Mouse (Mus musculus) left cerebral cortex, postnatal 10 days (tissue): ENCODE data around the gene Gtf3c1. TPM values are rescaled to one million over a fixed set of nuclear protein-coding genes. Genes with fewer than 3 reads are reported as not detected.

ENCODE experiments used
- DNase-seq, 2 experiments: peaks; one replicate each; pipeline ENCODE4 v3.0.0; 2021 to 2022; ENCODE audit warnings: low spot score in 2 of 2, mixed read lengths in 1 of 2; ENCODE audit errors: extremely low spot score in 1 of 2
- intact Hi-C: fragments of 180-260 bp; cut with DNase I; formaldehyde crosslinking; loops from one replicate; pipeline ENCODE4 v1.15.1; 2025
- total RNA-seq, 2 experiments: library from RNA; stranded (reverse); gene quantifications; 2 replicates each; pipeline ENCODE4 v1.2.3; 2021

Gene Gtf3c1
- total RNA-seq, 2 experiments from 2014 or later = 84.7 to 85.4 TPM

DNA sequence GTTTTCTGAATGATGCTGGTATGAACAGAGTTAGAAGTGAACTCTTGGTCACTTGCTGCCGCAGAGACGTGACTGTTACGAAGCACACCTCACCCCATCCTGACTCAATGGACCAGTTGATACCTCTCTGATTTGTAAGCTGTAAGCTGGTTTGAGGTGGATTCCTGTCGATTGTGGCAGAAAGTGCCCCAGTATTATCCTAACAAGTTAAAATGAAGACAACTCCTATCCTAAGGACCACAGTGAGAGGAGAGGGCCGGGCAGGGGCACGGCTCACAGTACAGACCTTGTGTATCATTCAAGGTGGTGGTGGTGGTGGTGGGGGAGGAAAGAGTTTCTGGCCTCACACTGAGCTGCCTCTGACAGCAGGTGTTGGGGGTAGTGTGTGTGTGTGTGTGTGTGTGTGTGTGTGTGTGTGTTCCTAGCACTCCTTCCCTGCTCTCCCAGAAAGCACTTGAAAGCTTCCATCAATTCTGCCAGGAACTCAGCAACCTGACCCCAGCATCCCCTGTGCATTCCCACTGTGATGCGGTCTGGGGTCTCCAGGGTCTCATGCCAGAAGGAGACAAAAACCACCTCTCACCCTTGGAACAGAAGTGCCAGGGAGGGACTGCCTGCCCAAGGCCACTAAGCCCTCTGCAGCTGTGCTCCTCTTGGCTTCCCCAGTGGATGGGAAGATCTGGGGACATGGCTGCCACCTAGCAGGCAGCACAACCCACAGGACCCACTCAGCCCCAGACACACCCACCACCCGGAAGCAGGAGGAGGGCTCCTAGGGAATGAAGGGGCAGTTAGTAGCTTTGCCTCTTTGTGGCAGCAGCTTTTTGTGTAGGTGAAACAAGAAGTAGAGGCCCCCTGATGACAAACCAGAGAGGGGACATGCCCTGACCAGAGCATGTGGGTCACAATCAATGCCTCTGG lies 70.1 kb downstream of the Gtf3c1 start:
- intact Hi-C loops = loop anchor here (5.0 kb wide), 1 partner anchor 165 kb away; no protein-coding TSS in a partner anchor
- DNase-seq = no peak

DNA sequence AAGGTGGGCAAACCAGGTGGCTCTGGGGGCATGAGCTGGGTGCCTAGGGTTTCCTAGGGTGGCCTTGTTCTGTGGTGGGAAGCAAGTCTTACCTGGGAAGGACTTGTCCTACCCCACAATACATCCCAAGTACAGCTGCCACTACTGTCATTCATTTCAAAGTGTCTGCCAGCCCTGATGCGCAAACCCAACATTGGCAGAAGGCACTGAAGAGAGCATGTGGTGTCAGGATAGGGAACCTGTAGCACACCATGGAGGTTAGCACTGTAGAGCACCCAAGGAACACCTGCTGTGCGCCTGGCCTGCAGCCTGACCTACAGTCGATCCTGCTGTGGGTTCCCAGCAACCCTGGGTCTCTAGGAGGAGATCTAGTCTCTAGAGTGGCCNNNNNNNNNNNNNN lies 76.6 kb downstream of the Gtf3c1 start:
- no peak for DNase-seq
- intact Hi-C loops = no loop called here

DNA sequence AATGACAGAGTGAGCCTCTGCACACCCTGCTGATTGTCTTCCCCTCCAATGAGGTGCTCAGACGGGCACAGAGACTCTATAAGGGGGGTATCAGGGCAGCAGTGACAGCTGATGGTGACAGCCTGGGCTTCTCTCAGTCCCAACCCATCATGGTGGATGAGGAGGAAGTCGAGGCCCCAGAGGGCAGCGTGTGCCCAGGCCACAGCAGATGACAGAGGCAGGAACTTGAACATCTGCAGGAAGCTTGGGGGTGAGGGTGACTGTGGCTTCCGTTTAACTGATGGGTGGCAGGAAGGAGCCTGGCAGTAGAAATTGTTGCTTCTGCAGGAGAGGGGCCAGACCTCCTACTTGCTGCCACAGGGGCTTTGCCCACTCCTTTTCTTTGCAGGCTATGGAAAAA lies 77.3 kb downstream of the Gtf3c1 start:
- no peak for DNase-seq
- intact Hi-C loops = no loop called here

DNA sequence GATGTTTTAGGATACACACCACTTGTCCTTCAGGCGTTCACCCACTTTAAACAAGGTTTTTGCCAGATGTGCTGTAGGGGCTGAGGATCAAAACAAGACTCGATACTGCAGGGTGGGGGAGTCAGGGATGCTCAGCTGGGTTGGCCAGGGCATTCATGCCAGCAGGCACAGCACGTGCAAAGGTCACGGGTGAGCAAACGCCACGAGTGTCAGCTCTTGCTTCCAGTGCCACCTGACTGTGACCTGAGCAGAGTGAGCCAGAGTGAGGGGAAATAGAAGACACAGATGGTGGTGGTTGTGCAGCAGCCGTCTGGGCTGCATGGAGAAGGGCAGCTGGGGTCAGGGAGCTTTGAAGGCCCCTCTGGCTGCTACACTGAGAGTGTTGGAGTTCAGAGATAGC lies 81.8 kb downstream of the Gtf3c1 start:
- intact Hi-C loops = no loop called here
- no peak for DNase-seq

DNA sequence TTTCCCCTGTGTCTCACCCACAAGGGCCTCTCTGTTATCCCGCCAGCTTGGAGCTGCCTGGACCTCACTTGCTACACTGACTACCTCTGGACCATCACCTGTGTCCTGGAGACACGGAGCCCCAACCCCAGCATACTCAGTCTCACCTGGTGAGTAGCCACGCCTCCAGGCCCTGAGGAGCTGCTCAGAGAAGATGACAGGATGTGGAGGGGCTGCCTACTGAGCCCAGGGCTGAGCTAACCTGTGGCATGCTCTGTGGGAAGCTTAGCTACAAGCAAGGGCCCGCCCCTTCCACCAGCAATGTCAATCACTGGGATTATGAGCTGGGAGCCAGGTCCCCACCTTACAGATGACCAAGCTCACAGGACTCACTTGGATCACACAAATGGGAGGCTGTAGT lies 82.4 kb downstream of the Gtf3c1 start:
- intact Hi-C loops = no loop called here
- DNase-seq = no peak

DNA sequence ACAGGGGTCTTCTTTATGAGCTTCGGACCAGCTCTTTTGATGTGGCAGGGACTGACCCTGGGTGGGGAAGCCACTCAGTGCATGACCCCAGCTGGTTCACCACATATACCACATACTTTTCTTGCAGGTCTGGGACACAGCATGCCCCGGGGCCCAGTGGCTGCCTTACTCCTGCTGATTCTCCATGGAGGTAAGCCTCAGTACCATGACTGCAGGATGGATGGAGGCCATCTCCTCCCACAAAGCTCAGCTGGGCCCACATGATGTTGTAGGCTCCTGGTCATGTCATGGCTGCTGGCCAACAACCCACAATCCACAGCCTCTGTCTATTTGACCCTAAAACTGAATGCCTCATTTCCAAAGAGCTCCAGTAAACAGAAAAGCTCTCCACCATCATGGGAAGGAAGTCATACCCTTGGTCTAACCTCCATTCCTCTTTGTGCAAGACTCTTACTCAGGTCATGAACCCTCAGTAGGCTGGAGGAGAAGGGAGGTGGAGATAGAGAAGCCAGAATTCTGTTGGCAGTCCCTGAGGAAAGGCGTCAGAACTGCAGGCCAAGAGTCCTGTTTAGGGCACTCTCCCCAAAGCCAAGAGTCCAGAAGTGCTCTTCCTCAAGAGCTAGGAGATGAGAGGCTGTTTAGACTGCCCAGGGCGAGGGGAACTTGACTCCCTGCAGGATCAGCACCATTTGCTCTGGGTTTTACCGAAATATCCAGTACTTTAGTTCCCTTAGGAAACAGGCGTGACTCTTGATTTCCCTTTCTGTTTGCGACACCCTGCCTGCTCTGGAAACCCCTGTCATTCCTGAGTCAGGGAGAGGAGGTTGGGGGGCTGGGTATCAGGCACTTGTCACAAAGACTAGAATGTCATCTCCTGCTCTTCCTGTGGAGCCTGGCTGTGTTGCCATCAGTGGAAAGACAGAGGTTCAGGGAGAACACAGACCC lies 84.6 kb downstream of the Gtf3c1 start:
- no peak for DNase-seq
- intact Hi-C loops = no loop called here

DNA sequence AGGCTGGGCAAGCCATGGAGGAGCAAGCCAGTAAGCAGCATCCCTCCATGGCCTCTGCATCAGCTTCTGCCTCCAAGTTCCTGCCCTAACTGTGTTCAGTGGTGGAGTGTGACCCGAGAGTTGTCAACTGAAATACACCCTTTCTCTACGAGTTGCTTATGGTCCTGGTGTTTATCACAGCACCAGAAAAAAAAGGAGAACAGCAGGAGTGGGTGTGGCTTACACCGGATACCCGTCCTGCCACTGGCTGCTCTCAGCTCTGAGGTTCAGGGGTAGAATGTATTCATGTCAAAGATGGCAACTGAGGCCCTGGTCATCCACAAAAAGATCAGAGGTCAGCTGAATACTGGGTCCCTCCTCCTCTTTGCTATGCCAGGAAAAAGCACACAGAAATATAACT lies 87.5 kb downstream of the Gtf3c1 start:
- DNase-seq = no peak
- intact Hi-C loops = no loop called here

DNA sequence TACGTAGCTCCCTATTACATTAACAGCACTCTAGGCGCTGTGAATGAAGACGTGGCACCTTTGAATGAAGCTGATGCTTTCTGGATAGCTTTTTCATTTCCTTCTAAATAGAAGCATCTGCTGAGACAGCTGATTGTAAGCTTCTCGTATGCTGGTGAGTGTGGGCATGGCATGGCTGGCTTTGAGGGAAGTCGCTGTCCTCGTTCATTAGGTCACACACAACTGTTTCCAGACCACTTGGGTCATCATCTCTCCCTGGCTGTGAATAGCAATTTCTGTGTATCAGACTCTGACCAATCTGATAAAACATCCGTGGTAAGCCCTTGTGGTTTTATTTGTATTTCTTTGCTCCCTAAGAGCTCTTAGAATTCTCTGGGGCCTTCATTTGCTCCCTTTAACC lies 89.6 kb downstream of the Gtf3c1 start:
- intact Hi-C loops = no loop called here
- DNase-seq = no peak

DNA sequence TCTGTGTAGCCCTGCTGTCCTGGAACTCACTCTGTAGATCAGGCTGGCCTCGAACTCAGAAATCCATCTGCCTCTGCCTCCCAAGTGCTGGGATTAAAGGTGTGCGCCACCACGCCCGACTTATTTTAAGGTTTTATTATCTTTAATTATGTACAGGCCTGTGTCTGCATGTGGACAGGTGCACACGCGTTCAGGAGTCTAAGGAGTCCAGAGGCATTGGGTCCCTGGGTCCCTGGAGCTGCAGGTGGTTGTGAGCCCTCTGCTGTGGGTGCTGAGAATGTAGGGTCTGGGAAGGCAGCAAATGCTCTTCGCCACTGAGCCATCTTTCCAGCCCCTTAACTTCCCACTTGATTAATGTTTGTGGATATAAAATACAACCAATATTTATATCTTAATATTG lies 92.1 kb downstream of the Gtf3c1 start:
- DNase-seq = no peak
- intact Hi-C loops = no loop called here

DNA sequence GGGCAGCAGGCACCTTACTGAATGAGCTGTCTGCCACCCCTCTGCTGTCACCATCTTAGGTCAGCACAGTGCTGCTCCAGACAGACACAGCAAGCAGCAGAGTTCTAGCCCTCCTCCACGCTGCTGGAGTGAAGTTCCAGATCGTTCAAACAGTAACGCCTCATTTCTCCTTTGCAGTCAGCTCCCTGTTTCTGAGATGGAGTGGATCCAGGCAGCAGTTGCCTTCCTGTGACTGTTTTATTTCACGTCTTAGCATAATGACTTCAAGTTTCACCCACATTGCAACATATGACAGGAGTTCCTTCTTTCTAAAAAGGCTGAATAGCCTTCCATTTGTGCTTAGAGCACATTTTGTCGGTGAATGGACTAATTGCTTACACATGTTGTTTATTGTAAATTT lies 94.0 kb downstream of the Gtf3c1 start:
- intact Hi-C loops = no loop called here
- DNase-seq = no peak

DNA sequence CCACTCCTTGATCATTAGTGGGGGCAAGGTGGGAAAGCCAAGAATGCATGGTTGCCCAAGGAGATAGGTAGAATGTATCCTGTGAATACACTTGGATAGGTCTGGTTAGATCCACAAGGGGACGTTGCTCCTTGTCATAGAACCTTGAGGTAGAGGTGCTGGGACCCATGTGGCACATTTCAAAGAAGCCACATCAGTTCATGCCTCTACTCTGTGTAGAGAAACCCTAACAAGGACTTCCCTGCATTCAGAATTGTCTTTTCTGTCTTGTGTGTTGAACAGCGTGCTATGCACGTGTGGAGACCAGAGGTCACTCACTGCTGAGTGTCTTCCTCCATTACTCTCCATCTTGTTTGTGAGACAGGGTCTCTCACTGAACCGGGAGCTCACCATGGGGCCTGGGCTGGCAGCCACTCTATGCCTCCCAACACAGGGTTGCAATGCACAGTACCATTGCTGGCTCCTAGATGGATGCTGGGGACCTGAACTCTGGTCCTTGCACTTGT lies 99.3 kb downstream of the Gtf3c1 start:
- intact Hi-C loops = no loop called here
- no peak for DNase-seq

DNA sequence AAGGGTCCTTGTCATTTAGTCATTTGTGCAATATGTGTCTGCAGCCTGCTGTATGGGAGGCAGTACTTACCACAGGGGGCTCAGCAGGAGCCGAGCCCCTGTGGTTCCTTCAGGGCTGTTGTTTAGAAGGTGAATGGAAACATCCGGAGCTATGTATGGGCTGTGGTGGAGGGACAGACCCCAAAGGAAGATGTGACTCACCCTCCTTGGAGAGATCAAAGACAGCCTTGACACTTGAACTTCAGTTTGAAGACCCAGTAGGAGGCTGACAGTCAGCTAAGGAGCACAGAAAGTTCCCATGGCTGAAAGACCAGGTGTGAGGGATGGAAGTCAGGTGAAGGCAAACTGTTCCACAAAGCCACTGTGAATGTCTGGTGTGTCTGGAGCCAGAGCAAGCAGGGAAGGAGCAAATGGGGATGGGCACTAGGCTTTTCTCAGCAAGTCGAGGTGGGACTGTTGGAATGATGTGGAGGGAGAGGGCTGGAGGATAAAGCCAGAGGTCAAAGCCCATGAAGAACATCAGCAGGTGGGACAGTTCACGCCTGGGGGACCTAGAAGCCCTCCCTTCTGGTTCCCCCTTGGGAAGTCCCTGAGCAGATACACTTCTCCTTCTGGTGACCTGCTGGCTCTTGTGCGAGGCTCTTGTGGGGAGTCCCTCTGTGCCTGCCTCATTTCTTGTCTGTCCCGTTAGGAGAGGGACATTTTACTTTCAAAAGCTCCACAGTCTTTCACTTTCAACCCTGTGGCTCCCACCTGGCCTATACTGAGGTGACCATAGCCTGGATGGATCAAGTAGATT lies 100.0 kb downstream of the Gtf3c1 start:
- no peak for DNase-seq
- intact Hi-C loops = no loop called here

DNA sequence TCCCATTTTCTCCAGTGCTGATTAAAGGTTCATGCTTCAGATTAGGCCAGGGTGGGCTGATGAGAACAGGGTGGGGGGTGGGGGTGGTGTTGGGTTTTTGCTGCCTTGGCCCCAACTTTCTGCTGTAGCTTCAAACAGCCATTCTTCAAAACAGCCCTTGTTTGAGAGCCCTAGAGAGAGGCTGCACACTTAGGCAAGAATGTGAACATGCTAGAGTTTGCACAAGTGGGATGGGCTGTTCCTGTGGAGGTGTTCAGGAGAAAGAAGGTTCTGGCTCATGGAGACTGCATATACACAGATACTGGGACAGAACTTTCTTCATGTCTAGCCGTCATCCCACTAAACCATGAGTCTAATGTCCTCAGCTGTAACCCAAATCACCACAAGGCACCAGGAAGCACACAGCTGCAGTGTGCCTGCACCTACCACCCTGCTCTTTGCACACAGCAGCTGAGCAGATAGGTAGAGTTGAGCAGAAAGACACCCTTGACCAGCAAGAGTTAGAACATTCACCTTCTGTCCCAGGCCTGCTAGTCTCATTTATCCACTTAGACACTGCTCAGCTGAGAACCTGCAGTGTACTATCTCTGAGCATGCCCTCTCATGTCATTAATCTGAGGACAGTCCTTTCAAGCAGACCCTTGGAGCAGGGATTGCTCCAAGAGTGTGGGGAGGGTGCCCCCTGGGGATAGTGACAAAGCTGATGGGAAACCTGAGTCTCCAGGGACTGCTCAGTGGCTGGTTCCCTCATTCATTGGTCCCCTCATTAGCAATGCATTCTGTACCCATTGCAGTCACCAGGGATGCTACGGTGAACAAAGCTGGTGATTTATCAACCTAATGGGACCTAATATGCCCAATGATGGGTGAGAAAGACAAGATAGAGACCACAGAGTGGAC lies 101.1 kb downstream of the Gtf3c1 start:
- intact Hi-C loops = no loop called here

DNA sequence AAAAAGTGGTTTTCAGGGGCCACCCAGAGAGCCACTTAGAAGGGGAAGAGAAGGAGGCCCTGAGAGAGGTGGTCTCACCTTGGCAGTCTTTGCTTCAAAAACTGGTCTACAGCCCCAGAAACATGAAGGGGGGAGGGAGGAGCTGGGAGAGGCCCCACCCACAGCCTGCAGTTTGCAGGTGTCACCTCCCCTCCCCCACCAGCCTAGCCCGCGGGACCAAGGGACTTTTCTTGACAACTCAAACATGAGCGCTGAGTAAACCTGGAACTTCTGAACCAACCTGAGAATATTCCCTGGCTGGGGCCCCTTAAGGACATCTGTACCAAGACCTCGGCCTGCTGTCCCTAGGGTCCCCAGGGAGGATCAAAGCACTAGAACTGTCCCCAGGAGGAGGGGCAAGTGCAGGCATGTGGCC lies 101.8 kb downstream of the Gtf3c1 start:
- intact Hi-C loops = no loop called here
- no peak for DNase-seq

More for the DNA sequence above, 101.1 kb downstream of the Gtf3c1 start:
- DNase-seq = no peak

DNA sequence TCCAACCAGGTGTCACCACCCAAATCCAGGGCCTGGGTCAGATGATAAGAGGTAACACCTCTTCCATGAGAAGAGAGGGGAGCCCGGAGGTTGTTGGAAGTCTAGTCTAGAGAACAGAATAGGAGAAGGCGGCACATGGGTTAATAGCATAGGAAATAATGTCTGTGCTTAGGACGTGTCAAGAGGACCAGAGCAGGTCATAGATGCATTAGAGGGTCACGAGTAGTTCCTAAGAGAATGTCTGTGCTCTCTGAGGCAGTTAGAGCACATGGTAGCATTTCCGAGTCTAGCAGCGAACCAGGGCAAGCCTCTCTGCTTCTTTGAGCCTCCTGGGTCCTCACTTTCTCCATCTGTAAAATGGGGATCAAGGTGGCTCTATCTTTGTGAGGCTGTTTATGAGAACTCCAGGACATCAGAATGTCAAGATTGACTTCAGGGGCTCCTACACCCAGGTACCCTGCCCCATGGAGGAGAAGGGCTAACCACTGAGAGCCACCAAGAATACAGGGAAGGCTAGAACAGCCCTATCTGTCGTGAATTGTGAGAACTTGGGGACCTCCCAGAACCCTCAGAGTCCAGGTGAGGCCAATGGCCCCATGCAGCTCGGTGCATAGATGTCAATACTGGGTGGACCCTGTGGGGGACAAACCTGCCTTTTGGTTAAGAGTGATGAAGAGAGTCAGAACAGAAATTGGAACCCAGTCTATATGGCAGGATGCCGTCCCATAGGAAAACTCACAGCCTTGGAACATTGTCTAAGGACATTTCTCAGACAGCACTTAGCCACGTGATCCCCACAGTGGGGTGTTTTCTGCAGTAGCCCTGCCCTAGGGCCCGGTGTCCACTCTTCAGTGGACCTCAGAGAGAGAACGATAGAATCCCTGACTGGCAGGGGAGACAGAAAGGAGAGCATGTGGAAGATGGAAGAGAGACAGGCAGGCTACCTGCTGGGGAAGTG lies 102.9 kb downstream of the Gtf3c1 start:
- intact Hi-C loops = no loop called here
- no peak for DNase-seq

DNA sequence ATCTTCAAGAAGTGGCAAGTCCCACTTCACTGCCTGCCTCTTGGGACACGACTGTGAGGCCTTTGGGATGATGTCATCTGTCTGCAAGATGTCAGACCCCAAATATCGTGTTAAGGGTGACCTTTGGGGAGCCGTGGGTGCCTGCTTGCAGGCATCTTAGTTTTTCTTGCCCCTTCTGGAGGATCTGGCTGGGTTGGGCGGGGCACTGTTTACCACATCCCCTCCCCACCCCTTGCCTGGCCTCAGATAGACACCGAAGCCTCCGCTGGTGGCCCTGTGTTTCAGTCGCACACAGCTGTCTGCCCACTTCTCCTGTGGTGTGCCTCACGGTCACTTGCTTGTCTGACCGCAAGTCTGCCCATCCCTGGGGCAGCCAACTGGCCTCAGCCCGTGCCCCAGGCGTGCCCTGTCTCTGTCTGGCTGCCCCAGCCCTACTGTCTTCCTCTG lies 104.4 kb downstream of the Gtf3c1 start, which contains the start of gene Il21r:
TSS of gene Il21r (plus strand) at position 245 of the 447 bp plus-strand sequence.
- peak; percentile 24 to 58 for DNase-seq
- intact Hi-C loops = no loop called here
